In the genomic region with DNA sequence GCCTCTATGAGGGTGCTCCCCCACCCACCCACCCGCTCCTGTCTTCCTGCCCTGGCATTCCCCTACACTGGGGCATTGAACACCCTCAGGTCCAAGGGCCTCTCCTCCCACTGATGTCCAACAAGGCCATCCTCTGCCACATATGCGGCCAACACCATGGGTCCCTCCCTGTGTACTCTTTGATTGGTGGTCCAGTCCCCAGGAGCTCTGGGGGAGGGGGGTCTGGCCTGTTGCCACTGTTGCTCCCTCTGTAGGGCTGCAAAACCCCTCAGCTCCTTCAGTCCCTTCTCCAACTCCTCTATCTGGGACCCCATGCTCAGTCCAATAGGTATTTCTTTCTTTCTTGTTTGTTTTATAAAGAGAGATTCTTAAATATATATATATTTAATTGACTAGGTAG, we compare ENCODE assay signal across 3 mouse cellular contexts. TPM values are rescaled to one million over a fixed set of nuclear protein-coding genes. Genes with fewer than 3 reads are reported as not detected.
"Had no signal": no experiment of that assay in that cellular context is flagged by ENCODE, and none has a peak within 500 bp of the region (broad histone marks: within the 10 kb centered on the region; RNA-seq: fewer than 3 reads in every experiment).

No protein-coding gene starts in this region.

RNA-seq across cellular contexts. Expression of gene Ppp1r3c, which starts 6.0 kb away (rescaled TPM):
- total RNA-seq: common myeloid progenitor, adult 5-6 weeks; granulocyte monocyte progenitor cell, adult 5-6 weeks had no signal
- polyA plus RNA-seq: erythroblast, embryonic 14.5 days had no signal
